Mouse (Mus musculus) lung, postnatal 4 days (tissue): Measurements from ENCODE around the gene Asic3.

Experiments used
- DNase-seq, 2 experiments: peaks; one replicate each; pipeline ENCODE4 v3.0.0; 2021

The Asic3 gene

GRCm38 (mm10) chr5:24413042-24413693 is at the start of gene Asic3:
Gene Asic3 (plus strand): TSS chr5:24413392.
- no peak for DNase-seq

- no peak for DNase-seq
Observed at GRCm38 (mm10) chr5:24363467-24363866, 49.7 kb upstream of the Asic3 start.

GRCm38 (mm10) chr5:24364061-24364460 is 49.1 kb upstream of the Asic3 start:
- DNase-seq, result no peak

- DNase-seq, result peak; percentile 67 to 83
Observed at GRCm38 (mm10) chr5:24364508-24364907, 48.7 kb upstream of the Asic3 start, which contains the start of gene Nos3. Gene Nos3 (plus strand): TSS chr5:24364810.

GRCm38 (mm10) chr5:24364963-24365362 is 48.2 kb upstream of the Asic3 start:
- no peak for DNase-seq

- peak in 1 of 2 experiments; percentile 43 for DNase-seq
Observed at GRCm38 (mm10) chr5:24365528-24365927, 47.7 kb upstream of the Asic3 start.

GRCm38 (mm10) chr5:24366426-24366825 is 46.8 kb upstream of the Asic3 start:
- DNase-seq, result no peak

GRCm38 (mm10) chr5:24369767-24370166 is 43.4 kb upstream of the Asic3 start:
- DNase-seq, result no peak

GRCm38 (mm10) chr5:24373807-24374206 is 39.4 kb upstream of the Asic3 start:
- no peak for DNase-seq

- DNase-seq, result no peak
Observed at GRCm38 (mm10) chr5:24374216-24374615, 39.0 kb upstream of the Asic3 start.

- DNase-seq, result no peak
Observed at GRCm38 (mm10) chr5:24374666-24375328, 38.4 kb upstream of the Asic3 start.

- no peak for DNase-seq
Observed at GRCm38 (mm10) chr5:24378700-24379099, 34.5 kb upstream of the Asic3 start.

- DNase-seq, result no peak
Observed at GRCm38 (mm10) chr5:24379501-24379900, 33.7 kb upstream of the Asic3 start.

GRCm38 (mm10) chr5:24380499-24380898 is 32.7 kb upstream of the Asic3 start:
- no peak for DNase-seq

- DNase-seq, result no peak
Observed at GRCm38 (mm10) chr5:24381486-24381885, 31.7 kb upstream of the Asic3 start.

GRCm38 (mm10) chr5:24381988-24382387 is 31.2 kb upstream of the Asic3 start:
- no peak for DNase-seq

GRCm38 (mm10) chr5:24383026-24383859 is 29.9 kb upstream of the Asic3 start:
- peak; percentile 92 to 94 for DNase-seq

- peak; percentile 43 to 59 for DNase-seq
Observed at GRCm38 (mm10) chr5:24384407-24384806, 28.8 kb upstream of the Asic3 start.

GRCm38 (mm10) chr5:24385374-24385773 is 27.8 kb upstream of the Asic3 start:
- DNase-seq, result no peak

- DNase-seq, result no peak
Observed at GRCm38 (mm10) chr5:24385887-24386550, 27.2 kb upstream of the Asic3 start.

GRCm38 (mm10) chr5:24387264-24388241 is 25.6 kb upstream of the Asic3 start:
- peak; percentile 63 to 70 for DNase-seq
